Mouse (Mus musculus) MEL (cell line): Measurements from ENCODE around the gene Srsf7. TPM values are rescaled to one million over a fixed set of nuclear protein-coding genes. Genes with fewer than 3 reads are reported as not detected.

ENCODE experiments used
- DNase-seq: peaks from one replicate; pipeline ENCODE4 v3.0.0; 2011; ENCODE audit warnings: low read depth, low spot score
- H3K27ac ChIP-seq: 2 replicates; pipeline ENCODE4 v1.5.1; 2012; ENCODE audit warnings: low read depth, mild to moderate bottlenecking, control low read depth, low read length, moderate library complexity; ENCODE audit not compliant: control insufficient read depth
- H3K27me3 ChIP-seq, 2 experiments: fragments of 150-350 bp in 1 of 2; sonication (generic) in 1 of 2; 2 replicates each; pipeline ENCODE4 v1.6.1; 2012; ENCODE audit warnings: low read length in 2 of 2, mild to moderate bottlenecking in 2 of 2, improper control_type of control experiment in 1 of 2, moderate library complexity in 1 of 2; ENCODE audit not compliant: insufficient read depth in 2 of 2, control insufficient read depth in 1 of 2
- H3K36me3 ChIP-seq, 2 experiments: 2 replicates each; pipeline ENCODE4 v1.6.1; 2012 to 2014; ENCODE audit warnings: low read length in 2 of 2, improper control_type of control experiment in 1 of 2, inconsistent platforms in 1 of 2, mild to moderate bottlenecking in 1 of 2; ENCODE audit not compliant: insufficient read depth in 2 of 2, control insufficient read depth in 1 of 2
- H3K4me1 ChIP-seq, 2 experiments: fragments of 150-350 bp in 1 of 2; sonication (generic) in 1 of 2; 2 replicates each; pipeline ENCODE4 v1.6.1; 2012; ENCODE audit warnings: low read length in 2 of 2, improper control_type of control experiment in 1 of 2, mild to moderate bottlenecking in 1 of 2; ENCODE audit not compliant: insufficient read depth in 2 of 2, control insufficient read depth in 1 of 2
- H3K4me3 ChIP-seq, 2 experiments: fragments of 150-350 bp in 1 of 2; sonication (generic) in 1 of 2; 2 replicates each; pipeline ENCODE4 v1.5.1; 2012; ENCODE audit warnings: low read depth in 2 of 2, low read length in 2 of 2, mild to moderate bottlenecking in 2 of 2, moderate library complexity in 2 of 2, control low read depth in 1 of 2, improper control_type of control experiment in 1 of 2; ENCODE audit not compliant: control insufficient read depth in 1 of 2, insufficient read depth in 1 of 2
- H3K79me2 ChIP-seq: 2 replicates; pipeline ENCODE4 v1.6.1; 2012; ENCODE audit warnings: mild to moderate bottlenecking, low read length, moderate library complexity; ENCODE audit not compliant: control insufficient read depth, poor library complexity, insufficient read depth
- H3K9ac ChIP-seq: 2 replicates; pipeline ENCODE4 v1.6.1; 2012; ENCODE audit warnings: low read depth, mild to moderate bottlenecking, control low read depth, low read length, moderate library complexity; ENCODE audit not compliant: control insufficient read depth, poor library complexity, severe bottlenecking
- H3K9me3 ChIP-seq: fragments of 150-350 bp; sonication (generic); replicated peaks from 2 replicates; pipeline ENCODE4 v1.6.1; 2012; ENCODE audit warnings: mild to moderate bottlenecking, low read length, improper control_type of control experiment, moderate library complexity; ENCODE audit not compliant: insufficient read depth
- CHD1 ChIP-seq: IDR thresholded peaks from 2 replicates; pipeline ENCODE4 v1.6.1; 2012; ENCODE audit warnings: low read depth, mild to moderate bottlenecking, inconsistent platforms, low read length, improper control_type of control experiment
- CHD2 ChIP-seq: IDR thresholded peaks from 2 replicates; pipeline ENCODE4 v1.6.1; 2011; ENCODE audit warnings: low read length, improper control_type of control experiment
- ELF1 ChIP-seq: IDR thresholded peaks from 2 replicates; pipeline ENCODE4 v1.6.1; 2014; ENCODE audit warnings: low read depth, mild to moderate bottlenecking, inconsistent platforms, low read length, improper control_type of control experiment, moderate library complexity
- KAT2A ChIP-seq: conservative IDR thresholded peaks from 2 replicates; pipeline ENCODE4 v1.6.1; 2012; ENCODE audit warnings: low read depth, low read length, improper control_type of control experiment, inconsistent platforms
- MAFK ChIP-seq: IDR thresholded peaks from 2 replicates; pipeline ENCODE4 v1.6.1; 2011; ENCODE audit warnings: low read depth, mild to moderate bottlenecking, low read length, improper control_type of control experiment, borderline replicate concordance
- MAX ChIP-seq: IDR thresholded peaks from 2 replicates; pipeline ENCODE4 v1.6.1; 2011; ENCODE audit warnings: low read length, improper control_type of control experiment
- MXI1 ChIP-seq: IDR thresholded peaks from 2 replicates; pipeline ENCODE4 v1.6.1; 2011; ENCODE audit warnings: mild to moderate bottlenecking, low read depth, low read length, improper control_type of control experiment
- NRF1 ChIP-seq: IDR thresholded peaks from 2 replicates; pipeline ENCODE4 v1.6.1; 2014; ENCODE audit warnings: low read depth, mild to moderate bottlenecking, inconsistent platforms, low read length, improper control_type of control experiment, moderate library complexity; ENCODE audit not compliant: poor library complexity, insufficient read depth, severe bottlenecking
- POLR2A ChIP-seq, 2 experiments: IDR thresholded peaks; 2 replicates each; pipeline ENCODE4 v1.6.1; 2011 to 2012; ENCODE audit warnings: low read length in 2 of 2, mild to moderate bottlenecking in 2 of 2, control low read depth in 1 of 2, improper control_type of control experiment in 1 of 2, low read depth in 1 of 2, moderate library complexity in 1 of 2; ENCODE audit not compliant: control insufficient read depth in 1 of 2, insufficient read depth in 1 of 2, poor library complexity in 1 of 2
- RAD21 ChIP-seq: IDR thresholded peaks from 2 replicates; pipeline ENCODE4 v1.6.1; 2011; ENCODE audit warnings: mild to moderate bottlenecking, low read depth, low read length, improper control_type of control experiment
- RCOR1 ChIP-seq: IDR thresholded peaks from 2 replicates; pipeline ENCODE4 v1.6.1; 2012; ENCODE audit warnings: low read depth, mild to moderate bottlenecking, inconsistent platforms, low read length, improper control_type of control experiment
- TAL1 ChIP-seq: IDR thresholded peaks from 2 replicates; pipeline ENCODE4 v1.6.1; 2012; ENCODE audit warnings: mild to moderate bottlenecking, inconsistent platforms, low read length, moderate library complexity, mixed read lengths
- TBP ChIP-seq: IDR thresholded peaks from 2 replicates; pipeline ENCODE4 v1.8.0; 2011; ENCODE audit warnings: low read depth, low read length, improper control_type of control experiment
- USF1 ChIP-seq: IDR thresholded peaks from 2 replicates; pipeline ENCODE4 v1.6.1; 2014; ENCODE audit warnings: low read depth, mild to moderate bottlenecking, inconsistent platforms, low read length, improper control_type of control experiment, moderate library complexity
- USF2 ChIP-seq, 2 experiments: IDR thresholded peaks; 2 replicates each; pipeline ENCODE4 v1.6.1; 2011 to 2012; ENCODE audit warnings: improper control_type of control experiment in 2 of 2, low read length in 2 of 2, borderline replicate concordance in 1 of 2, inconsistent platforms in 1 of 2, low read depth in 1 of 2, mild to moderate bottlenecking in 1 of 2; ENCODE audit not compliant: insufficient read depth in 1 of 2
- ZKSCAN1 ChIP-seq: IDR thresholded peaks from 2 replicates; pipeline ENCODE4 v1.6.1; 2012; ENCODE audit warnings: low read depth, mild to moderate bottlenecking, inconsistent platforms, low read length, improper control_type of control experiment, moderate library complexity
- polyA plus RNA-seq, 2 experiments: library from polyadenylated mRNA; stranded (reverse) in 1 of 2; unstranded in 1 of 2; fragments of >175 nt in 1 of 2; fragments of >200 nt in 1 of 2; gene quantifications; 2 replicates each; pipeline versions ENCODE4 v1.2.1 to v1.2.4; 2012; ENCODE audit warnings: low replicate concordance in 2 of 2, low read depth in 1 of 2; ENCODE audit not compliant: insufficient read length in 2 of 2, insufficient read depth in 1 of 2, missing spikeins in 1 of 2
- total RNA-seq: library from RNA; depleted of rRNA; stranded (reverse); fragments of 300-350 nt; gene quantifications from 2 replicates; pipeline ENCODE4 v1.2.3, GENCODE M21; 2012

Gene Srsf7
- total and polyA plus RNA-seq, 3 experiments = 399 to 425 TPM; not detected in 1

- TF ChIP-seq TAL1 = no peak
- TF ChIP-seq MAX = no peak
- TF ChIP-seq MAFK = no peak
- TF ChIP-seq RAD21 = no peak
- Histone ChIP-seq H3K27ac (no peak overlapping the region), H3K9me3 (no peaks in the 10 kb centered on the region), H3K27me3 (no peaks in the 10 kb centered on the region; a peak in 2 of 4 replicates), H3K79me2 (no peaks in the 10 kb centered on the region), H3K4me3 (no peak overlapping the region), H3K36me3 (no peaks in the 10 kb centered on the region), H3K4me1 (no peaks in the 10 kb centered on the region), H3K9ac (no peak overlapping the region)
- no peak for DNase-seq
These were observed 33.4 kb downstream of the Srsf7 start for GRCm38 (mm10) chr17:80173708-80174107.

GRCm38 (mm10) chr17:80172761-80173160 lies 34.3 kb downstream of the Srsf7 start:
- Histone ChIP-seq H3K27me3 (peaks cover 0 to 4% of the 10 kb centered on the region in 2 experiments; a peak in 3 of 4 replicates), H3K9me3 (no peaks in the 10 kb centered on the region), H3K9ac (no peak overlapping the region), H3K36me3 (no peaks in the 10 kb centered on the region), H3K4me1 (no peaks in the 10 kb centered on the region), H3K27ac (no peak overlapping the region), H3K4me3 (no peak overlapping the region), H3K79me2 (no peaks in the 10 kb centered on the region)
- DNase-seq = no peak
- TF ChIP-seq KAT2A (no peak), USF1 (no peak), CHD2 (no peak), POLR2A (IDR thresholded peaks at IDR 0.05; ENCODE audit: control insufficient read depth in 1 of 2, insufficient read depth in 1 of 2, low read depth in 1 of 2, low read length in 2 of 2, poor library complexity in 1 of 2) (no peak), RCOR1 (no peak), NRF1 (no peak), MXI1 (no peak), CHD1 (no peak), MAX (no peak), USF2 (IDR thresholded peaks at IDR 0.05; ENCODE audit: borderline replicate concordance in 1 of 2, insufficient read depth in 1 of 2, low read depth in 1 of 2, low read length in 2 of 2) (no peak), TBP (no peak), ZKSCAN1 (no peak), ELF1 (no peak)
- TF ChIP-seq, all 39 proteins: peak for 0
